Mouse (Mus musculus): ENCODE measurements around the gene Cenpc1. TPM values are rescaled to one million over a fixed set of nuclear protein-coding genes. Genes with fewer than 3 reads are reported as not detected.
A peak's percentile ranks its signal among the peaks of the same experiment; 100 is the strongest.

Cenpc1 gene
- polyA plus RNA-seq, 1 experiment from 2014 or later: 45.1 TPM

DNA sequence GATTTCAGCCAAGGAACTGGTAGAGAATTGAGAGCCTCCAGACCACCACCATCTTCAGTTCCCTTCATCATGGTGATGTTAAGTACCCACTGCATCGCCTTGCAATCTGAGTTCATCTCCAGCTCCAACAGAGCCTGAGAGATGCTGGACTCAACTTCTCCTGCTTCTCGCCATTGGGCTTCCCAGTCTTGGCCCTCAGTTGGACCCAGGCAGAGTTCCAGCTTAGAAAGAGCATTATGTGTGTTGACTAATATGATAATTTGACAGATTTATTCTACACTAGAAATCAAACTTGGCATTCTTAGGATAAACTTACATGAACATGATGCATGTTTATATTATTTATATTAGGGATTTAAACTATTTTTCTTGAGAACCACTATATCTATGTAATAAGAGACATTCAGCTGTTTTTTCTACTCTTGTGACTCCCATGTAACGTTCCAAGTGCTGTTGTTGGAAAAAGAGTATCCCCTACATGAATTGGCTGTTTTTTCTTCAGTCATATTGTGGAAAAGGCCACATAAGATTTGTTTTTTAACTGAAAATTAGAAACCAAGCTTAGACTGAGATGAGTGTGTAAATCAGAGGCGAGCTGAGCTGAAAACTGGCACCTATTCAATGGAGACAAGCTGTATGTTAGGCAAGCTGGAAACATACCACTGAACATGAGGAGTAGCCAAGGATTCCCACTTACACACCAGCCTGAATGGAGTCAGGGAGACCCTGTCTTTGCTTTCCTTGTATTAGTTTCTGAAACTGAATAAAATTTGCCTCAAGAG lies 78.5 kb downstream of the Cenpc1 start:
- WGBS: 76% methylated on average over 4 of the region's 4 CpGs
- no peaks in the 10 kb centered on the region; the same call in 1 of the 2 replicates for H3K4me1 ChIP-seq (replicated peaks; ENCODE audit: control insufficient read depth, insufficient read depth, low read length)
- ATAC-seq: peak; percentile 45; the same call in 1 of the 2 replicates
- H3K27me3 ChIP-seq (replicated peaks; ENCODE audit: control insufficient read depth, insufficient read depth, low read length): no peaks in the 10 kb centered on the region
- H3K4me2 ChIP-seq (ENCODE audit: low read length): no peak overlapping the region
- no peak overlapping the region for H3K27ac ChIP-seq (ENCODE audit: low read length)
- H3K36me3 ChIP-seq (ENCODE audit: control insufficient read depth, insufficient read depth): no peaks in the 10 kb centered on the region
- H3K9me3 ChIP-seq (ENCODE audit: control insufficient read depth, low read length): no peaks in the 10 kb centered on the region
- no peak overlapping the region for H3K4me3 ChIP-seq (replicated peaks; ENCODE audit: low read length)
- H3K9ac ChIP-seq (replicated peaks; ENCODE audit: low read depth, low read length): no peak overlapping the region

DNA sequence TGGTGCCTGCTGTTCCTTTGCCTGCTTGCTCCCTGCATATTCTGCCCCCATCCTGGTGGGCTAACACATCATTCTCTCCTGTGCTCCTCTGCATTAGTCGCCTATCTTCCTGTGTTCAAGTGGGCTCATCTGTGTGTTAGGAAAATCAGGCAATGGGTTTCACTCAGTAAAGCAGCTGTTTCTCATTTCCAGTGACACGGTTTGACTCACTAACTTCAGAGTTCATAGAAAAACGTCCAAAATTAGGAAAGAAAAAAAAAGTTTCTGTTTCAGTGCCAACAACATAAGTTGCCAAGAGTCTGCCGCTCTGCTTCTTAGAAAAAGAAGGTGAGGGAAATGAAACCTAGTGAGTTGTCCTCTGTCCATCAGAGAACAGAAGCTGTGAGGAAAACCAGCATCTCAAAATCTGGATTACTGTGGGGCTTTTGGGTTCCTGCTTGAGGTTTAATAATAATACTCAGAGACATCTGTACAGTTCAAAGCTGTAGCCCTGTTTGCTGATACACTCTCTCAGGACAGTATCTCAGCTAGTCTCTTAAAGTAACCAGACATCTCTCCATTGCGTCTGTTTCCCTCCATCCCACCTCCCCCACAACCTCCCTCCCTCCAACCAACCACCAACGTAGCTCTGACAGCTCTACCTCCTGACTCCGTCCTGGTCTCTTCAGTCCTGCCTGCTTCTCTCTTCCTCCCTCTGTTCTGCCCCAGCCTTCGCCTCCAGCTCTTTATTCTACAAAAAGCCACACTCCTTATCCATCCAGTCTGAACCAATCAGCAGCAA lies 87.5 kb downstream of the Cenpc1 start:
- ATAC-seq: no peak
- H3K36me3 ChIP-seq (ENCODE audit: control insufficient read depth, insufficient read depth): no peaks in the 10 kb centered on the region
- H3K4me2 ChIP-seq (ENCODE audit: low read length): no peak overlapping the region
- H3K27ac ChIP-seq (ENCODE audit: low read length): no peak overlapping the region
- H3K4me3 ChIP-seq (replicated peaks; ENCODE audit: low read length): no peak overlapping the region
- no peaks in the 10 kb centered on the region for H3K9me3 ChIP-seq (ENCODE audit: control insufficient read depth, low read length)
- H3K4me1 ChIP-seq (replicated peaks; ENCODE audit: control insufficient read depth, insufficient read depth, low read length): no peaks in the 10 kb centered on the region
- WGBS: 66% methylated on average over 8 of the region's 8 CpGs
- H3K9ac ChIP-seq (replicated peaks; ENCODE audit: low read depth, low read length): no peak overlapping the region
- no peaks in the 10 kb centered on the region for H3K27me3 ChIP-seq (replicated peaks; ENCODE audit: control insufficient read depth, insufficient read depth, low read length)

DNA sequence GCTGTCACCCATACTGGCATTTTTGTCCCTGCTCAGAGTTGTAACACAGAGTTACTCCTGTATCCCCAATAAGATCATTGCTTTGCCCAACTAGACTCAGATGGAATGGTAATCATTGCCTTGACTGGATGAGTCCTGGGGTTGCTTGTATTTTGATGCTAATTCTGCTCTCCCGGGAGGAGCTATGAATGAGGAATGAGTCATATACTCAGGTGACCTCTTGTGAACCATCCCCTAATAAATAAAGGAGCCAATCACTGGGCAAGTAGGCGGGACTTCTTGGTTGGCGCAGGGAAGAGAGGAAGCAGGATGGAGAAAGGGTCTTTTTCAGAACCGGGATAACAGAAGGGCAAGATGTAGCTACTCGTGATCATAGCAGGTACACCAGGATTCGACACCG lies 102.6 kb downstream of the Cenpc1 start:
- Histone ChIP-seq H3K27ac (ENCODE audit: low read length) (no peak overlapping the region), H3K36me3 (ENCODE audit: control insufficient read depth, insufficient read depth) (no peaks in the 10 kb centered on the region), H3K27me3 (replicated peaks; ENCODE audit: control insufficient read depth, insufficient read depth, low read length) (no peaks in the 10 kb centered on the region), H3K4me1 (replicated peaks; ENCODE audit: control insufficient read depth, insufficient read depth, low read length) (no peaks in the 10 kb centered on the region), H3K9me3 (ENCODE audit: control insufficient read depth, low read length) (no peaks in the 10 kb centered on the region), H3K4me3 (replicated peaks; ENCODE audit: low read length) (no peak overlapping the region), H3K9ac (replicated peaks; ENCODE audit: low read depth, low read length) (no peak overlapping the region), H3K4me2 (ENCODE audit: low read length) (no peak overlapping the region)
- WGBS: 87% methylated on average over 7 of the region's 7 CpGs
- ATAC-seq: no peak

Other genes starting within 250 kb of the Cenpc1 start
- gene Stap1, start 6.2 kb upstream of the Cenpc1 start, polyA plus RNA-seq (2015; fragmentation: Nextera tagmentation; extraction: Ambion mirVana): 0.32 and 0.37 TPM in 2 replicates
- gene Uba6, start 107.2 kb upstream of the Cenpc1 start, polyA plus RNA-seq (2015; fragmentation: Nextera tagmentation; extraction: Ambion mirVana): 16.2 and 20.6 TPM in 2 replicates
- gene Gnrhr, start 132.3 kb upstream of the Cenpc1 start, polyA plus RNA-seq (2015; fragmentation: Nextera tagmentation; extraction: Ambion mirVana): not detected in 2 replicates
- gene Tmprss11c, start 223.7 kb upstream of the Cenpc1 start, polyA plus RNA-seq (2015; fragmentation: Nextera tagmentation; extraction: Ambion mirVana): not detected in 2 replicates

Data from forebrain, embryonic 16.5 days (tissue).